14 mouse cellular contexts compared by ENCODE assay signal in the genomic region with DNA sequence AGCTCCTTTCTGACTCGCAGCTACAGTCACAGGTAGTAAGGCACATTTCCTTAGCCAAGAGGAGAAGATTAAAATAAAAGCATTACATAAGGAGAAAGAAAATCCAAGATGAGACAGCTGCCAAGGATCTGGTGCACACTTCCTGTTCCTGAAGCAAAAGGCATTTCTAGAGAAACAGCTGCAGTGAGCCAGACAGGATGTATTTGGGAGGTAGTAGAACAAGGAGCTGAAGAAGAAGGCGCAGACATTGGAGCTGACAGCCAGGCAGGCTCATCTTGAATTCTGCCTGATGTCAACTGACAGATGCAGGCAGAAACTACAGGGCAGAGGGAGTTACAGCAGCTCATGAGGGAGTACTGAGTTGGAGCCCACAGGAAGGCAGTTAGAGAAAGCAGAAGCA.
DNase-seq lines count a peak whose midpoint lies in the region; ATAC-seq and TF ChIP-seq lines count a peak whose summit lies in the region.
"Had no signal": no experiment of that assay in that cellular context is flagged by ENCODE, and none has a peak within 500 bp of the region (broad histone marks: within the 10 kb centered on the region; RNA-seq: fewer than 3 reads in every experiment).

No protein-coding gene starts in this region.

- ATAC-seq in limb, embryonic 14.5 days (ENCODE audit: low FRiP score, low read depth): no peak
- ATAC-seq: forebrain, embryonic 16.5 days; inflammation-experienced regulatory T-cells, adult 6 months; liver, embryonic 12.5 days had no signal

- no peak overlapping the region for H3K4me2 ChIP-seq in limb, embryonic 14.5 days (replicated peaks; ENCODE audit: low read depth, low read length, severe bottlenecking)
- H3K4me2 ChIP-seq: heart, embryonic 11.5 days; liver, embryonic 12.5 days; midbrain, embryonic 11.5 days had no signal

- no peak for TF ChIP-seq EP300 in heart, adult 2 months (IDR thresholded peaks at IDR 0.05; ENCODE audit: insufficient read depth, low read depth, low read length)

- TF ChIP-seq POLR2A in limb, embryonic 14.5 days (IDR thresholded peaks at IDR 0.05; ENCODE audit: borderline replicate concordance, extremely low read depth, insufficient read depth, insufficient read length): no peak
- no peak for TF ChIP-seq POLR2A in heart, adult 2 months (IDR thresholded peaks at IDR 0.05; ENCODE audit: insufficient read depth, low read depth, low read length)

- no peak for TF ChIP-seq CTCF in heart, adult 2 months (IDR thresholded peaks at IDR 0.05)

- peak; percentile 45 for DNase-seq in limb, embryonic 14.5 days (ENCODE audit: low spot score)
- DNase-seq in limb, embryonic 10.5 days (ENCODE audit: low spot score): no peak
- DNase-seq in frontal cortex, postnatal 10 days (ENCODE audit: low spot score in 2 of 2): peak; percentile 7 to 9
- DNase-seq in left cerebral cortex, adult 9 months (ENCODE audit: low spot score in 2 of 2): peak; percentile 44 to 74
- DNase-seq in telencephalon, adult 2 months (ENCODE audit: low read depth, low spot score): peak; percentile 85
- DNase-seq in heart, adult 2 months: no peak
- DNase-seq in cerebellum, postnatal 10 days: no peak
- DNase-seq: cerebellum, adult 11-12 months; lung, postnatal 14 days had no signal

- H3K9ac ChIP-seq in limb, embryonic 14.5 days (ENCODE audit: low read depth, low read length, severe bottlenecking): no peak overlapping the region
- no peak overlapping the region for H3K9ac ChIP-seq in heart, adult 2 months (ENCODE audit: low read depth, low read length)
- H3K9ac ChIP-seq: liver, embryonic 12.5 days had no signal

- no peaks in the 10 kb centered on the region for H3K36me3 ChIP-seq in limb, embryonic 14.5 days (ENCODE audit: control insufficient read depth, insufficient read depth, low read length)
- no peaks in the 10 kb centered on the region for H3K36me3 ChIP-seq in limb, embryonic 10.5 days
- no peaks in the 10 kb centered on the region for H3K36me3 ChIP-seq in heart, adult 2 months (ENCODE audit: control insufficient read depth, insufficient read depth, low read length)
- H3K36me3 ChIP-seq: liver, embryonic 12.5 days had no signal

- intact Hi-C loops in heart, adult 2 months (cut with DNase I): no loop called here

- 59% methylated on average over 2 of the region's 2 CpGs for WGBS in limb, embryonic 14.5 days
- 90% methylated on average over 2 of the region's 2 CpGs for WGBS in limb, embryonic 10.5 days
- 15% methylated on average over 2 of the region's 2 CpGs for WGBS in heart, adult 2 months

- H3K4me1 ChIP-seq in limb, embryonic 14.5 days (ENCODE audit: control insufficient read depth, insufficient read depth, low read length): no peaks in the 10 kb centered on the region
- no peaks in the 10 kb centered on the region for H3K4me1 ChIP-seq in limb, embryonic 10.5 days
- H3K4me1 ChIP-seq in heart, adult 2 months (ENCODE audit: control insufficient read depth, insufficient read depth, low read length): no peaks in the 10 kb centered on the region
- H3K4me1 ChIP-seq: liver, embryonic 12.5 days had no signal

- H3K79me2 ChIP-seq in heart, adult 2 months (replicated peaks; ENCODE audit: control insufficient read depth, insufficient read depth, low read length): no peaks in the 10 kb centered on the region

- H3K27me3 ChIP-seq in limb, embryonic 14.5 days (ENCODE audit: control insufficient read depth, insufficient read depth, low read length): no peaks in the 10 kb centered on the region
- no peaks in the 10 kb centered on the region for H3K27me3 ChIP-seq in limb, embryonic 10.5 days (ENCODE audit: low read depth, poor library complexity, severe bottlenecking)
- H3K27me3 ChIP-seq in heart, adult 2 months (ENCODE audit: control insufficient read depth, insufficient read depth, low read length): no peaks in the 10 kb centered on the region
- H3K27me3 ChIP-seq: liver, embryonic 12.5 days had no signal

- H3K4me3 ChIP-seq in limb, embryonic 14.5 days (replicated peaks; ENCODE audit: low read length): no peak overlapping the region
- H3K4me3 ChIP-seq in limb, embryonic 10.5 days: no peak overlapping the region
- H3K4me3 ChIP-seq in heart, adult 2 months: no peak overlapping the region
- H3K4me3 ChIP-seq: liver, embryonic 12.5 days had no signal

- H3K9me3 ChIP-seq in limb, embryonic 14.5 days (ENCODE audit: control insufficient read depth, low read length): no peaks in the 10 kb centered on the region
- H3K9me3 ChIP-seq in limb, embryonic 10.5 days (replicated peaks): no peaks in the 10 kb centered on the region
- H3K9me3 ChIP-seq: liver, embryonic 12.5 days had no signal

- H3K27ac ChIP-seq in limb, embryonic 14.5 days (replicated peaks; ENCODE audit: low read depth, low read length): no peak overlapping the region
- no peak overlapping the region for H3K27ac ChIP-seq in limb, embryonic 10.5 days
- no peak overlapping the region for H3K27ac ChIP-seq in heart, adult 2 months
- H3K27ac ChIP-seq: liver, embryonic 12.5 days had no signal

Comparison
In these comparisons a context has a peak if more than half of its experiments do, and no peak if none do; other contexts are left out.
1. DNase-seq: peak in limb, embryonic 14.5 days (single experiment), frontal cortex, postnatal 10 days (2 of 2), left cerebral cortex, adult 9 months (2 of 2) and telencephalon, adult 2 months (single experiment); none in limb, embryonic 10.5 days (single experiment), heart, adult 2 months (0 of 2) and cerebellum, postnatal 10 days (0 of 2).